Mouse (Mus musculus) lung, embryonic 14.5 days (tissue): ENCODE results near the gene Gm10139. TPM values are rescaled to one million over a fixed set of nuclear protein-coding genes. Genes with fewer than 3 reads are reported as not detected.
"Not testable (repeated sequence)": the region's sequence is repeated elsewhere in the genome, so short reads cannot be mapped to it uniquely, and the experiment has no call there.

Experiments
- ATAC-seq: fragments of 200-750 bp; cut with Nextera tagmentation; 2 replicates; pipeline ENCODE4 v1.8.0; 2017; ENCODE audit warnings: mild to moderate bottlenecking, moderate TSS enrichment, moderate library complexity; ENCODE audit not compliant: insufficient read depth
- DNase-seq: peaks from one replicate; pipeline ENCODE4 v3.0.0-alpha.2; 2015
- H3K27ac ChIP-seq: fragments of 300-500 bp; sonication (generic); 2 replicates; pipeline ENCODE4 v1.5.1; 2014; ENCODE audit warnings: low read depth, mild to moderate bottlenecking, moderate library complexity
- H3K27me3 ChIP-seq: fragments of 300-500 bp; sonication (generic); 2 replicates; pipeline ENCODE4 v1.6.1; 2014; ENCODE audit warnings: low read length, control low read depth; ENCODE audit not compliant: insufficient read depth
- H3K36me3 ChIP-seq: fragments of 300-500 bp; sonication (generic); 2 replicates; pipeline ENCODE4 v1.6.1; 2014; ENCODE audit warnings: control low read depth; ENCODE audit not compliant: insufficient read depth
- H3K4me1 ChIP-seq: fragments of 300-500 bp; sonication (generic); 2 replicates; pipeline ENCODE4 v1.6.1; 2014; ENCODE audit warnings: antibody characterized with exemption, control low read depth; ENCODE audit not compliant: insufficient read depth
- H3K4me2 ChIP-seq: fragments of 300-500 bp; sonication (generic); 2 replicates; pipeline ENCODE4 v1.6.1; 2014; ENCODE audit warnings: mild to moderate bottlenecking
- H3K4me3 ChIP-seq: fragments of 300-500 bp; sonication (generic); 2 replicates; pipeline ENCODE4 v1.5.1; 2014; ENCODE audit warnings: low read depth, low read length
- H3K9ac ChIP-seq: fragments of 300-500 bp; sonication (generic); 2 replicates; pipeline ENCODE4 v1.6.1; 2014
- H3K9me3 ChIP-seq: fragments of 300-500 bp; sonication (generic); 2 replicates; pipeline ENCODE4 v1.6.1; 2016; ENCODE audit warnings: low read depth, low read length, control low read depth
- WGBS: fragments of 180-500 bp; shearing (Covaris S2); extraction: QIAGEN DNeasy Blood & Tissue Kit; methylation state at CpG from one replicate; pipeline ENCODE4 v1.1.7; 2014; 5-methylcytosine and 5-hydroxymethylcytosine counted together
- polyA plus RNA-seq: library from polyadenylated mRNA; unstranded; fragments of >200 nt; fragmentation: Nextera tagmentation; extraction: Ambion mirVana; gene quantifications from 2 replicates; pipeline ENCODE4 v1.2.1, GENCODE M21; 2014

The Gm10139 gene
- not detected in 2 replicates for polyA plus RNA-seq

- H3K9me3 ChIP-seq, H3K4me2 ChIP-seq, ATAC-seq, H3K4me1 ChIP-seq, H3K27ac ChIP-seq, H3K27me3 ChIP-seq, DNase-seq, H3K36me3 ChIP-seq, H3K4me3 ChIP-seq, H3K9ac ChIP-seq: not testable (repeated sequence)
- WGBS = 89% methylated on average over 1 of the region's 3 CpGs
Observed at GRCm38 (mm10) chr13:65512378-65512777, at the start of gene Gm10139. Gm10139 (plus strand) TSS chr13:65512678.

- WGBS = 75% methylated on average over 4 of the region's 4 CpGs
- H3K4me2 ChIP-seq, H3K9ac ChIP-seq, H3K36me3 ChIP-seq, DNase-seq, H3K4me3 ChIP-seq, H3K27ac ChIP-seq, H3K27me3 ChIP-seq, H3K9me3 ChIP-seq, H3K4me1 ChIP-seq, ATAC-seq: not testable (repeated sequence)
Observed at GRCm38 (mm10) chr13:65557636-65558035, 45.2 kb downstream of the Gm10139 start.

Other genes starting within 250 kb of the Gm10139 start
- gene Zfp369, start 233.9 kb upstream of the Gm10139 start, polyA plus RNA-seq = 17.2 and 17.9 TPM in 2 replicates